Mouse (Mus musculus) frontal cortex, postnatal 10 days (tissue): ENCODE measurements around the gene Spcs2.

Experiments
- DNase-seq, 2 experiments: peaks; one replicate each; pipeline ENCODE4 v3.0.0; 2022; ENCODE audit warnings: low spot score in 2 of 2, mixed read lengths in 1 of 2

Gene Spcs2

DNA sequence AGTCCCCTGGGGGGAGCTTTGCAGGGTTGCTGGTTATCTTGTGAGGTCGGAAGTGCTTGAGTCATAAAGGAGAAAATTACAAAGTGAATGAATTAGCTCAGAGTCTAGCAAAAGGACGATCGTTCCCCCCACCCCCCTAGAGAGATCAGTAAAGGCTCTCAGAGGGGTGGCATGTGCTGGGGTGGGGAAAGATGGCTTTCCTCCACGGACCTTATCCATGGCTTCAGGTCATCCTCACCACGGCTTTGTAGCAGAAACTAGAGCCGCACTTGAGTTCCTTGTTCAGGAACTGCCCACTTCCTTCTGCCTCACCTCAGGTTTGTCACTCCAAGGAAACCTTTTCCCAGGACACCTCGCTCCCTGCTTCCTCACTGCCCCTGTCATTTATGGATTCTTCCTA, at the start of gene Spcs2:
Gene Spcs2 (minus strand): TSS at position 101 of the 400 bp plus-strand sequence.
- no peak for DNase-seq

DNA sequence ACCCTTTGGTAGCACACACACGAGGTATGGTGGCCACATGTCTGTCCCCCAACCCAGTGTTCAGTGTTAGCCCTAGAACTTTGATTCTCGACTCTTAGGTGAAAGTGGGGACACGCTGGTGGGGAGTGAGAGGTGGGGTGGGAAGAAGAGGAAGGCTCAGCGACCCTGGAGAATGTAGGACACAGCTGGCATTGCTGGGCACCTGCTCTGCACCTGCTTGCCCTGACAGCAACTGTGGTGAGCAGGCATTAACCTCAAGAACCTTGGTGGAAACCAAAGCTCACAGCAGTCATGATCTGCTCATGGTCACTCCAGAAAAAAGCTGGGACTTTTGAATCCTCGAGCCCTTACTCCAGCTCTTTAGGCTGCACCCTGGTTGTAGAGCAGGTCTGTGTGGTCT, 47.8 kb upstream of the Spcs2 start:
- no peak for DNase-seq

DNA sequence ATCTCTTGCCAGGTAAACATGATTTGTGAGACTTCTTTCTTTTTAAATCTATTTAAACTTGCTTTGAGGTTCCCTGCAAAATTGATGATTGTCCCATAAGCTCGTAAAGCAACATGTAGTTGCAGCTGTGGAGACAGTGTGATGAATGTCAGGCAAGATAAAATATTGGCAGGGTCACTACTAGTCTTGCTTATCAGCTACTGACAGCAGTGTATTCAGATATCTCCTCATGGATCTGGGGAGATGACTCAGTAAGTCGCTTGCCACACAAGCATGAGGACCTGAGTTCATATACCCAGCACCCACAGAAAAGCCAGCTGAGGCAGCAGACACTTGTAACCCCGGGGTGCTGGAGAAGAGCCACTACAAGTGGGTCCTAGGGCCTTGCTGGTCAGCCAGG, 44.2 kb upstream of the Spcs2 start:
- no peak for DNase-seq

DNA sequence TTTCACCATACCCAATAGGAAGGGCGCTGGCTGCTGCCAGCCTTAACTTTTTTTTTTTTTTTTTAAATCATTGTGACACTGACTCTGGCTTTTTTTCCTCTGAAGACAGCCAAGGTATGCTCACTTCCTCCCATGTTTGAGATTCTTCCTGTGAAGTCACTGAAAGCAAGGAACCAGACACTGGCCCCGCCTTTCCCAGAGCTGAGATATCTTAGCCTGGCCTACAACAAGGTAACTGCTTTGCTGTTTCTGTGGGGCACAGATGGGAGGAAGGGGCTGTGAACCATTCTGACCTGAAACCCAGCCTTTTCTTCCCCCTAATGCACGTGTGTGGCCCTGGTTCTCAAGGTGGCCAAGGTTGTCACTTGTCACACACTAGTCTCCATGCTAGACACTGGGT, 43.1 kb upstream of the Spcs2 start:
- DNase-seq, result no peak

DNA sequence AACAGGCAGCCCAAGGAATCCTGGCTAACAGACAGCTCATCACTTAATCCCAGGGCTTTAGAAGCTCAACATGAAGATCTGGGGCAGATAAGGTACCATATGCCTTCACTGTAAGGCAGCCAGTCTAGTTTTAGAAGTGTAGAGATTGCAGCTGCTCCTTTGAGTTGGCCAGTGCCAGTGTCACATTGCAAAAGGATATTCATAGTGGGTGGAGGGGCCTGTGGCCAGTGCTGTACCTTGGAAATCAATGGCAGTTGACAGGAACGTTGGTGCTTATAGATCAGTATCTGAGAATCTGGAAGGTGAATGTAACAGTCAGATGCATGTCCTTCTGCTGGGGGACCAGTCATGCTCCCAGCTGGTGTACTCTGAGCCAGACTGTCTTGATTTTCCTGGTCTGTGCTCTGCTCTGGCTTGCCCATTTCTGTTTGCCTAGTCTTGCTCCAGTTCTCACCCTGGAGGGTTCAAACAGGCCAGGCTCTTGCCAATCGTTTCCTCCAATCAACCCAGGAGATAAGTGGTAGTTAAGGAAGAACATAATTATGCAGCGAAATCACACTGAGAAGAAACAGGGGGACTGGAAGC, 41.3 kb upstream of the Spcs2 start:
- DNase-seq, result no peak

DNA sequence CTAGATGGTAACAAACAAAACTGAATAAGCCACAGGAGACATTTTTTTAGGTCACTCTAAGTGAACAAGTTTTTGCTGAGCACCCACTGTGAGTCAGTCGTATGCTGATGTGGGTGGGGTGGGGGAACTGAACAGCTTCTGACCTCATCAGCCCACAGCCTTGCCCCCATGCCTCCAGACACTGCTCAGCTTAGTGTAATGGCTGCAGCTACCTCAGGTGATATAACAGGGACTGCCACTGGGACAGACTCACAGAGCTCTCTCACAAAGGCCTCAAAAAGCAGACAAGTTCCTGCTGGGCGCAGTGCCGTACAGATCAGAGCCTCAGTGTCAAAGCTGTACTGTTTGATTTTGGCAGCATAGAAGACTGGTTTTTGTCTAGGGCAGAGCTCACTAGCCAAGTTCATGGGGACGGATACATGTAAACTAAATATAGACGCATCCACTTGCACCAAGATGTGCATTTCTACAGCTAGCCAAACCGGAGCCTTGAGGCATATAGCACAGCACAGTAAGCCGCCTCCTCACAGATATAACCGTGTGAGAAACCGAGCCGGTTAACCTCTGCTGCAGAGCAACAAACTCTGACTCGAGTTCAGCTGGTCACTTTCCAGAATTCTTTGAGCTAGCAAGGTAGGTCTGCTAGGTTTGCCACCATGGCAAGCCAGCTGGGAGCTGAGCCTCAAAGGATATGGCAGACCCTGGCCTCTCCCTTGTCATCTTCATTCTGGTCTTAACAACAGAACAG, 39.8 kb upstream of the Spcs2 start:
- no peak for DNase-seq

DNA sequence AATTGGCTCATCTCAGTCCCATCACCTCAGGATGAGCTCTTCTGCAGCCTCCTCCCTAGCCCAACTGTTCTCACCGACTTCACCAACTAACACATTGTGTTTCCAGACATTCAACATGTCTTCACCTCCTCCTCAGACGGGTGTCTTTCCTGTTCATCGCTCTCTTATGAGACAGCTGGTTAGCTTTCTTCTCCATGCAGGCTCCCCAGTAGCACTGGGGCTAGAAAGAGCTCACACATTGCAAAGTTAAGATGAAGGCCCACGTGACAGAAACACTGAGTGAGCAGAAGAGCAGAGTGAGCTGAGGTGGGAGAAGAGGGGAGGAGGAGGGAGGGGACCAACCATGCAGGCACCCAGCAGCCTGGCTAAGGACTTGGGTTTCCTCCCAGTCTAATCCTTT, 38.9 kb upstream of the Spcs2 start:
- no peak for DNase-seq

DNA sequence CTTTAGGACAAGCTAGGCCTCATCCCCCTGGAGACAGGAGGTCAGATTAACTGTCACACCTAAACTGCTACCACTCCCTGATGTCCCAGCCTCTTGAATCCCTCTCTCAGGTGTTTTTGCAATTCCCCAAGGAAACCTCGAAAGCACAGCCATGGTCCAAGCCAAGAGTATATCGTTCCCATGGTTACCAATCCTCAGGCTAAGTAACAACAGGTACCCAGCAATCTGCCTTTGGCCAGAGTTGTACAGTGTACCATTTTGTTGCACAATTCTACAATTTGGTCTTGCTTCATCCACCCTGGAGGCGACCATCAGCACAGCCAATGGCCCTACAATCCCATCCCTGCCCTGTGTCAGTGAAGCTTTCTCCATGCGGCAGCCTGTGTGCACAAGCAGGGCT, 33.6 kb upstream of the Spcs2 start:
- no peak for DNase-seq

DNA sequence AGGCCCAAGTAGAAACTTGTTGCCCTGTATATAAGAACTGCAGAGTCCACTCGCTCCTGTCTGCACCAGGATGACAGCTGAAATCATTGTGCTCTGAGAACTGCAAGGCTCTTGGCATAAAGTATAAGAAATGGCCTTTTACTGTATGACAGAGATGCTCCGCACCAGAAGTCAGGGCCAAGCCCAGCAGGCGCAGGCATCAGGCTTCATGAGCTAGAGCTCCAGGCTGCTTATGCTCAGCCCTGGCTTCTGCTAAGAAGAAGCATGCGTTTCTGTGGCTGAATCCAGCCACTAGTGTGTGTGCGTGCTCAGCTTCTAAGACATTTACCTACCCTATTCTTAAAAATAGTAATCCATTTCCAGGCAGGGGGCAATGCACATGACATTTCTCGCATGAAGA, 31.2 kb upstream of the Spcs2 start:
- DNase-seq, result no peak

DNA sequence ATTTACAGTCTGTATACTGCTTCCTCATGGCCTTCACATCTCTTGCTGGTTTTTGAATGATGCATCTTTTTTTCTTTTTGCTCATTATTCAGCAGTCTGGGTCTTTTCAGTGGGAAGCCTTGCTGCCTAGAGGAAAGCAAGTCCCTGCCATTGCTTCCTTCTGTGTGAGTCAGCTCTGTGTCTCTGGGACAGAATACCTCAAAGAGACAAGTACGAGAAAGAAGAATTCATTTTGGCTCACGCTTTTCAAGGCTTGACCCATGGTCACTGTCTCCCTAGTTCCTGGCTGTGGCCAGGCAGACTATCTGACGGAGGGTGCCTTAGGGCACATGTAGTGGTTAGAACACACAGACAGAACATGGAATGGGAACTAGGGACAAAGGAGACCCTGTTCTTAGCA, 30.7 kb upstream of the Spcs2 start:
- DNase-seq, result no peak

DNA sequence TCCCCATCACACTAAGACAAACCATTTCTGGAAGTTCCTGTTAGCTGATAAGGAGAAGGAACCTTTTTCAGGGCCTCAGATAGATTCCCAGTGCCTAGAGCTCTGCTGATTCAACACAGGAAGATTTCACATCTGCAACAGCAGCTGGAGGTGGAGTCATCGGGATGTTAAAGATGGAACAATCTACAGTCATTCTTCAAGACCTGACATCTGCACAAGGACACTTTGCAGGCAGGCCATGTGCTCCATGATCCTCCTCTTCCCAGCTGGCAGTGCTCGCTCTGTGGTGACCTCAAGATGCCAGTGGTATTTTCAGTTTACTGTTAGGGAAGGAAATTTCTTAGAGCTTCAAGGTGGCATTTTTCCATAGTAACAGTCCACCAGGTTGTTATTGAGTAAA, 29.1 kb upstream of the Spcs2 start:
- DNase-seq, result no peak

DNA sequence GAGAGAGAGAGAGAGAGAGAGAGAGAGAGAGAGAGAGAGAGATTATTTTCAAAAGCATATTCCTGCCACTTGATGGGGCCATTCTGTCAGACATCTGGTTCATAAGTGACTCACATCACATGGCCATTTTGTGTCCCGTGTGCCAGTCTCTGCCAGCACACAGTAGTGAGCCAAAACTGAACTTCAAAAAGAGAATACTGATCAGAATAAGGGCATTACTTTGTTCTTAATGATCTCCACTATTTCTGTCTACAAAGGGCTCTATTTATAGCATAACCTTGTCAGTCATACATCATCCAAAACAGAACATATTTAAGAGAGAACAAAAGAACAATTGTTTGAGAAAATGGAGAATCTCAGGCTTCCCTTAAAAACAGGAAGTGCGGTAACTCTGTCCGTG, 28.2 kb upstream of the Spcs2 start:
- DNase-seq, result no peak

DNA sequence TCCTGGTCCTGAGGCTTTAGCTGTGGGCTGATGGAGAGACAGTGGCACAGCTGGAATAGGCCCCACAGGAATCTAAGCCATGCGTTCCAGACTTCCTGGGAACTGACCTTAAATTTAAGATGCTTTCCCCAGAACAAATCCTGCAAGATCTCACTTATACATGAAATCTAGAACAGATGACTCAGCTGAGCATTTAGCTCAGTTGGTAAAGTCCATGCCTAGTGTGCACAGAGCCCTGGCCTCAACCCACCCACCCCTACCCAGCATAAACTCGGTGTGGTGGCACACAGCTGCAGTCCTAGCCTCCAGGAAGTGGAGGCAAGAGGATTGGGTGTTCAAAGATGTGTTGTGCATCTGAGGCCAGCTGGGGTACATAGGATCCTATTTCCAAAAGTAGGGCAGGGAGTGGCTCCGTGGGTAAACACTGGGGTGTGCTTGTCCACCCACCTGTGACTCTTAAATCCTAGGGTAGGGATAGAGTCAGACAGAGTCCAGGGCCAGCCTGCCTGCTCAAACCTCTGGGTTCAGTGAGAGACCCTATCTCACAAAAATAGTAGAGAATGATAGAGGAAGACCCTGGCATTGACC, 27.0 kb upstream of the Spcs2 start:
- DNase-seq, result no peak

DNA sequence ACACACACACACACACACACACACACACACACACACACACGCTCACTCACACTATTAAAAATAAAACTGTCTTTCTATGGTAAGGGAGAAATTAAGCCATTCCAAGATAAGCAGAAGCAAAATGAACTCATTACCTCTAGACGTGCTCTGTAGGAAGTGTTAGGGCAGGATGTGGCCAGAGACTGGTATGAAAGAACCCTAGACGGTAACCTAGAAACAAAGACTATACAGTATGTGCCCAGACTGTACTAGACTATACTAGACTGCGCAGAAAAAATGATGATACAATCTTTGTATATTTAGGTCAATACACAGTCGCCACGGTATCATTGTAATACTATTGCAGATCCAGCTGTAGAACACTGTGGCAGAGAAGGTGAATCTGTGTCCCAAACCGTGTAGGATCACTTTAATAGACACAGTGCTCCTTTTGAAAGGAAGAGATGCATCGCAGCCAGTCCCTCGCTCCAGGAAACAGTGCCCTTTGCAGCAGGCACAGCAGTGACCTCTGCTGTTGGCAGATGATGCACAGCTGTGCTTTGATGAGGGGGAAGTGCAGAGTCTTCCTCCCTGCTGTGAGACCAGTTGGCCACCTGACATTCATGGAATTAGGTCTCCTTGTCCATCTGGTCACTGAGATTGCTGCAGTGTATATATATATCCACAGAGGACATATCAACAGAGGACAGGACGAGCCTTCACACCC, 26.1 kb upstream of the Spcs2 start:
- DNase-seq, result no peak

DNA sequence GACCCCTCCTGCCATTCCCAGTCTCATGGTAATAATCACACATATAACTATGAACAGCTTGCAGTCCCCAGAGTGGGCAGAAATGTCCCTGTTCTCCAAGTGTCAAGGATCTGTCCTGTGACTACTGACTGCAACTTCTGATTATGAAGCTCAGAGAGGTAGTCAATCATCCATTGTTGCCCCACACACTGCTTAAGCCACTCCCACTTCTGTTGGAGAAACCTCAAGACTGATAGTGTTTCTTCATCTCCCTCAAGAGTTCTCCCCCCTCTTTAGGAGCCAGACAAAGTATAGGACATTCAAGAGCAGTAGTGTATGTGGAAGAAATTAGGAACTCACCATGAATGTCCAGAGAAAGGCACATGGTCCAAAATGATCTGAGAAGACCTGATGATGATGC, 24.5 kb upstream of the Spcs2 start:
- DNase-seq, result no peak

DNA sequence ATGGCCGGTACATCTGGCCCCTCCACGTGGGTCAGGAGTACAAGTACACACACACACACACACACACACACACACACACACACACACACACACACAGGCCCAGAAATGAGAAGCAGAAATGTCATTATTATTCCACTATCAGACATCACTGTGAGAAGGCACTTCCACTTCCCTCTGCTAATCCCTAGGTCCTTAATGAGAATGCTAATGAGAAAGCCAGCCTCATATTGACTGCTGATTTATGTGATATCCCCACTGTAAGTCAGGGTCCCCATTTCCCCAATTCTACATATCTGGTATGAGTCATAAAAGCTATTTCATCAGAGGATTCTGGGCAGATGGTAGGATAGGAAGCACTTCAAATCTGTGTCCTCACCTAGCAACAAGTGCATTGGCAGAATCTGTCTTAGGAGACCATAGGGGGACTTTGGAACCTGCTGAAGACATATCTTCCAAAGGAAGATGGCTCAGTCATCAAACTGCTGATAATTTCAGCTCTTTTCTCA, 24.0 kb upstream of the Spcs2 start:
- no peak for DNase-seq

DNA sequence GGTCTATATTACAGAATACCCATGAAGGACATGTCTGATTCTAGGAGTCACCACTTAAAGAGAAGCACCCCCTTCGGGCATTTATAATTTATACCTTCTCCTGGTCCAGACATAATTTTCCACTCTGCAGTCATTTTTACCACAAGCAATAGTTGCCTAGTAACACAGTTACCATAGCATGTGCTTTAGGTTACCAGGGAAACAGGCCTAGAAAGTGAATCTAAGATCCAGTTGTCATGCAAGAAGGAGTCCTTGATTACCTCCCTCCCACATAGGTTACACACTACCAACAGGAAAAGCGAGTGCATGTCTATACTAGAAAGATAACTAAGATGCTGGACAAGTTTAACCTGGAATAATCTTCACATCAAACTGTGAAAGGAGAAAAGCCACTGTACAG, 15.0 kb upstream of the Spcs2 start:
- DNase-seq, result no peak

DNA sequence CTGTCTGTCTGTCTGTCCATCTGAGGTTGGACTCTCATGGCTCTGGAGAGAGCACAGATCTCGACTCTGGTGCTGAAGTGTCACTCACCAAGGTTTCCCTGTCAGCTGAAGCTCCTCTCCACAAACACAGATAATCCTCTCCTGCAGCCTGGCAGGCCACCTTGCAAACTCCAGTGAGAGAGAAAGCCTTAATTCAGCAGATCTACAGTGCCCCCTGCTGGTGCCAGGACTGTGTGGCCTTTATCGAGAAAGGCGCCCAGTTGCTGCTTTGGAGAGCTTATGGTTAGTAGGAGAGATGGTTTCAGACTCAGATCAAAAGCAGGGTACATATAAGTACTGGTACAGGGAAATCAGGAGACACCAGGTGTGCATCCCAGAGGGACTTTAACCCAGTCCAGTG, 13.1 kb upstream of the Spcs2 start:
- DNase-seq, result peak; percentile 50 to 82

DNA sequence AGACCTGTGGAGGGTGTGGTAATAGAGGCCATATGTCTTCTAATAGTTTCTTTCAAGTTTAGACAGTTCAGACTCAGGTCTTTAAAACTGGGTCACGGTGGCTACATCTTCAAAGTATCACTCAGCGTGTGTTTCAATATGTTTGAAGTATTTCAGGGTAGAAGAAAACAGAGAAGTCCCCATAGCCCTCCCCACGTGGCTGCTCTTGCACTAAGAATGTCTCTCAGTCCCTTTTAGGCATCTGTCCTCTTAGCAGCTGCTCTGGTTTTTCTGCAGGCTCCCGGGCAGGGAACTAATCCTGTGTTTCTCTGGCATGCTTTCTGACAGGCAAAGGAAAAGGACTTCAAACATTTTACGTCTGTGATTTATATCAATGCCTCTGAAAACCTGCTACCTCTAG, 12.6 kb upstream of the Spcs2 start:
- DNase-seq, result no peak

DNA sequence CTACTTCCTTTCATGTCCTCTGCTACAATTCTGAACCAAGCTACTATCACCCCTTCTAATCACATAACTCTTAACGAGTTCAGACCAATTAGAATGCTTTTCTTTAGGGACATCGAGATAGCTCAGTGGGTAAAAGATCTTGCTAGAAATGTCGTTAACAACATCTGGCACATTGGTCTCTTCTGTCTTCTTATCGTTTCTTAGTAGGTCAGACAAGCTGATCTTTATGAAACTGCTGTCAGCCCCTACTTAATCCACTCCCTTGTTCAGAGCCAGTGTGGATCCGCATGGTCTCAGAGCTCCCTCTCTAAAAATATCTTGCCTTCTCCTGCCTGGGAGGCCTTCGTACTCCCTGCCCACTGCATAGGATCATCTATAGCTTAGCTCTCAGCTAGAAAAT, 10.7 kb upstream of the Spcs2 start:
- no peak for DNase-seq

DNA sequence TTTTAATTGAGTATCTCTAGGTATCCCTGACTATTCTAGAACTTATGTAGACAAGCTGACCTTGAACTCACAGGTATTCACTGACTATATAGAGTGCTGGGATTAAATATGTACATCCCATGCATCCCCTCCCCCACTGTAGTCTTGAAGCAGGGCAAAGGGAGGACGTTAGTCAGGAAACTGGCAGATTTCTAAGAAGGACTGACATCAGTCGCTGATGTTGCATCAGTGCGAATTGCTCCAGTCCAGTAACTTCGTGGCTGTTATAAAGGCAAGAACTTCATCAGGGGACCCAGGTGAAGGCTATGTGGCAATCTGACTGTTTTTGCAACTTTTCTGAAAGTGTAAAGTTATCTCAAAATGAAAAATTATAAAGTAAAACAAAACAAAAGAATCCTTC, 6.0 kb upstream of the Spcs2 start:
- no peak for DNase-seq

DNA sequence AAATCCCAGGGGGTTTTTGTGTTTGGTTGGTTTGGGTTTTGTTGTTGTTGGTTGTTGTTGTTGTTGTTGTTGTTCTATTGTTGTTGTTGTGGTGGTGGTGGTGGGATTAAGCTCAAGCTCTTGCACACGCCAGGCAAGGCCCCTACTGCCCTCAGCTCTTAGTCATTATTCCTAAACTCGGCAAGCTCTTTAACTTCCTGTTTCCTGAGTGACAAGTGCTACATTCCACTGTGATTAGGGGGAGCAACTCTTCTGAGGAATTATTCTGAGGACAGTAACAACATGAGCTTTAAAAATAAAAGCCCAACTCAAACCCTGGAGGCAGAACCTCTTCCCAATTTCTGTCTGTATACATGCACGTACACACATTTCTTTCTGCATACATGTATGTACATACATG, 2.0 kb upstream of the Spcs2 start:
- DNase-seq, result no peak
